Mouse (Mus musculus) kidney, postnatal 36 days (tissue): ENCODE measurements around the gene 4933402J07Rik.

Source experiments
- DNase-seq, 2 experiments: peaks; one replicate each; pipeline ENCODE4 v3.0.0; 2021 to 2022; ENCODE audit warnings: mixed read lengths in 2 of 2

Gene 4933402J07Rik

GRCm38 (mm10) chr8:87563553-87563952 is at the start of gene 4933402J07Rik:
4933402J07Rik (plus strand) TSS chr8:87563853.
- no peak for DNase-seq

DNA sequence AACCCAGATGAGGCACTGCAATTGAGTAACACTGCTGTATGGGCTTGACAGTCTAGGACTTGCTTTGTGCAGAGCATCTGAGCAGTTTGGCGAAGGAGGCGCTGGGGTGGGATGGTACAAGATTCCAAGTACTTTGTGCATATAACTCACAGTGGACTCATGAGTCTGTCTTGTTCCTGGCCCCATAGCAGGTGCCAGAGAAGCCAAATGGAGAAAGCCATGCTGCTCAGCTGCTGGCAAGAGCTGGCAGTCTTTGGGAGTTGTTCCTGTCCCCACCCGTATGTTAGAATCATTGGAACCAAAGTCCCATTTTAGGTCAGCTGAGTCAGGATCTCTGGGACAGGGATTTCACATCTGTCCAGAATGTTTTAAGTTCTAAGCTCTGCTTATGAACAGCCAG is 46.5 kb upstream of the 4933402J07Rik start:
- no peak for DNase-seq

DNA sequence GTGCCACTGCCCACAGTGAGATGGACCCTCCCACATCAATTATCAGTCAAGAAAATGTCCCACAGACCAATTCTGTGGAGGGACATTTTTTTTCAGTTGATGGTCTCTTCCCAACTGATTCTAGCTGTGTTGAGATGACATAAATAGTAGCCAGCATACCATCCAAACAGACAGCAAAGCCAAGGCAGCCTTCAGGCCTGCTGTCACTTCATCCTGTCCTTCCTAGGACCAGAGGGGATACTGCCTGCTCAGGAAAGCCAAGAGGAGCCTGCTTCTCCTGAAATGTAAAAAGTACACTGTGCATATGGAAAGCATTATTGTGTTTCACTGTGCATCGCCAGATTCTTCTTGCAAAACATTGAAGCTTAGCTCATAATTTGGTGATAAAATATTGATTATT is 38.6 kb upstream of the 4933402J07Rik start:
- no peak for DNase-seq

GRCm38 (mm10) chr8:87531176-87531575 is 32.5 kb upstream of the 4933402J07Rik start:
- DNase-seq, result peak in 1 of 2 experiments; percentile 14

- DNase-seq, result no peak
Measured at GRCm38 (mm10) chr8:87533476-87533875, 30.2 kb upstream of the 4933402J07Rik start.

GRCm38 (mm10) chr8:87534846-87535245 is 28.8 kb upstream of the 4933402J07Rik start:
- DNase-seq, result no peak

DNA sequence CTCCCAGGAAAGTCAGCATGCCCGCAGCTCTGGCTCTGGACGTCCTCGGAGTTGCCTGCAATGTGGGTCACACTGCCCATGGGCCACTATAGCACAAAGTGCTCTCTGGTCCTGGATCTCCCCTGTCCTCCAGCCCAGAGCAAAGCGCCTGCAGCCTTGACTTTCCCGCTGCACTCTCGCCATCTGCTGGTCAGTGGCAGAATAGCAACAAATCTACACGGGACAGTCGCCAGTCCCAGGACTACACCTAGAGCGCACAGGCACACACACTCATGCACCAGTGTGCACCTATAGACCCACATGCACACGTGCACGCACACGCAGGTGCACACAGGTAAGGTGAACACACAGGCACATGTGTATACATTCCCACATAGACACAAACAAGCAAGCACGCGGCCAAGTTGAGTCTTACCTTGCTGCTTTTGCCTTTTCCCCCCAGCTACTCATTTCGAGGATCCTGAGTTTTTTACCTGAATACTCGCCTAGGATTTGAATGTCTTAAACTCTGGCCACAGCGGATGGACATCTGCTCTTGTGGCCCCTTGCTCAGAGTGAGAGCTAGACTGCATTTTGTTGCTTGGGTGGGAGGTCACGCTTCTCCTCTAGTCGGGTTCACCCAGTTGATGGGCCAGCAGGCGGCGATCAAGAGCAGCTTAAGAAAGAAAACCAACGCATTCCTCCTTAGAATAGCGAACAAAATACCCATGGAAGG is 26.9 kb upstream of the 4933402J07Rik start:
- DNase-seq, result peak; percentile 71 to 91

GRCm38 (mm10) chr8:87539829-87540394 is 23.7 kb upstream of the 4933402J07Rik start:
- DNase-seq, result no peak

- no peak for DNase-seq
Measured at GRCm38 (mm10) chr8:87549881-87550280, 13.8 kb upstream of the 4933402J07Rik start.

- no peak for DNase-seq
Measured at GRCm38 (mm10) chr8:87552801-87553200, 10.9 kb upstream of the 4933402J07Rik start.

DNA sequence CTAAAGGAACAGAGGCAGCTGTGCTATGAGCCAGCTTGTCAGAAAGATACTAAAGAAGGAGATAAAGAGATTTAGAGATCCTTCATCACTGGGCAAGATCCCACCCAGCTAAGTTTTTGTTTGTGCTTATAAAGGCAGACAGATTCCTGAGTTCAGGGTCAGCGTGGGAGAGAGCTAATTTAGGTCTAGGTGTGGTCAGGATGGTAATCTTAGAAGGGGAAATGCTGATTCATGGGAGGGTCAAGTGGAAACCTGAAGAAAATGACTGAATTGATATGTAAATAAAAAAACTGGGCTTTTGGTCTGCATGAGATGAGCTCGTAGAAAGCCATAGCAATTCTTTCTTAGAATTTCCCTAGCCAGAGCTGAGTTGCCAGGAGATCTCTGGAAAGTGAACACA is 2.9 kb upstream of the 4933402J07Rik start:
- DNase-seq, result no peak

DNA sequence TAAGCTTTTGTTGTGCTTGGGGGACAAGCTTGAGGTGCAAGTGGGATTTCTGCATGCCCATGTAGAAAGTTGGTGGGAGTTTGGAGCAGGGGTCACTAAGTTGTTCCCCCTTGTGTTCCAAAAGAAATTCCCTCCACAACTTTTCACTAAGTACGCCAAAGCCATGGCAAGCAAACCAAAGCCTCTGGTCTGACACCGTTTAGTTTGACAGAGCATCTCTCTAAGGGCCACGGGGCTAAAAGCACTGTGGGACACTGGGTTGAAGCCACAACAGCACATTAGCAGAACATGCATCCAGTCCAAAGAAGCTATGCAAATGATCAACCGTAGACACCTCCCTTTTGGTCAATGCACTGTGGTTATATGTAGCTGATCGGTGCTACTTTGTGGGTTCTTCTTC is 5.5 kb downstream of the 4933402J07Rik start:
- no peak for DNase-seq

- DNase-seq, result peak; percentile 14 to 35
Measured at GRCm38 (mm10) chr8:87569706-87570563, 6.3 kb downstream of the 4933402J07Rik start.

GRCm38 (mm10) chr8:87570564-87570855 is 6.9 kb downstream of the 4933402J07Rik start:
- DNase-seq, result peak in 1 of 2 experiments; percentile 0

DNA sequence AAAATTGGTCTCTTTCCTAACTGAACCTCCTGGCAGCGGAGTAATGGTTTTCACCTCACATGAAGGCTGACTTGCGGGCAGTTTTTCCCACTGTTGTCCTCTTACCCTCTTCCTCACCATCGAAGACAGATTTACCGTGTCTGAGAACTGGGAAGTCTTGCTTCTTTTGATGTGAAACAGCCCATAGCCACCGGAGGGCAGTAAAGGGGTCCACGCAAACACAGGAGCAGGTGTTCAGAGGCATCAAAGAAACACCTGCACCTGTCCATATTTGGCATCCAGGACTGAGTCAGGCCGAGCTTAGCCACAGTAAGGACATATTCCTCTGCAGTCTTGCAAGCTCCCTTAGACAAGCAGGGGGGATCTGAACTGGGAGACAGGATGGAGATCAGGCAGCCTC is 7.2 kb downstream of the 4933402J07Rik start:
- DNase-seq, result peak in 1 of 2 experiments; percentile 17

- peak; percentile 56 to 79 for DNase-seq
Measured at GRCm38 (mm10) chr8:87594272-87594671, 30.6 kb downstream of the 4933402J07Rik start.

DNA sequence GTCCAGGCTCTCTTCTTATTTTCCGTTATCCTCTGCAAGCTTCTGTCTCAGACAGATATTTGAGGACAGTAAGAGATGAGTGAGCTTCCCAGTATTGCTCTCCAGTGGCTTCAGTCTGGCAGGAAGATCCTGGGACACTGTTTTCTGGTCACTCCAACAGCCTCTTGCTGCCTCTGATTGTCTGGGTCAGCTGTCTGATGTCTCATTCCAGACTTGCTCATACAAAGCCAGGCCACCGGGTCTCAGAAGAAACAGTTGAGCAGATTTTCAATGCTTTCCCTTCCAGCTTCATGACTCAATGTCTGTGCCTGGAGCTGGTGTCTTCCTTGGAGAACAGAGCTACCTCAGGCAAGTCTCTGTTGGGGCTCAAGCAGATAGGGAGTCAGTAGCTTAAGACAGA is 39.1 kb downstream of the 4933402J07Rik start:
- DNase-seq, result no peak

DNA sequence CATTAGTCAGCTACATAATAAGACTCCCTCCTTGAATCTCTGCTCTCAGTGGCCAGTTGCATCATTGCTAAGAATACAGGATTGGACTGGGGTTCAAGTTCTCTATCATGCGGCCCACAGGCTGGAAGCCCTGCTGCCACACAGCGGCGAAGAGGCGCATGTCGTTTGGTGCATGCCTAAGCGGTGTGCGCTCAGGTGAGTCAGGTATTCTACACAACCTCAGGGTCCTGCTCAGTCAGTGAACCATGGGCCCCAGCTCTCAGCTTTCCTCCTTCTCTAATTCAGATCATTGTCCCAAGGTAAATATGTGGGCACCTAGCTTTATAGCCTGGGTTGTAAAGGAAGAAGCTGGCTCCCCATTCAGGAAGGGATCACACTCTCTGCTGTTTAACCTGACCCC is 45.5 kb downstream of the 4933402J07Rik start:
- no peak for DNase-seq

DNA sequence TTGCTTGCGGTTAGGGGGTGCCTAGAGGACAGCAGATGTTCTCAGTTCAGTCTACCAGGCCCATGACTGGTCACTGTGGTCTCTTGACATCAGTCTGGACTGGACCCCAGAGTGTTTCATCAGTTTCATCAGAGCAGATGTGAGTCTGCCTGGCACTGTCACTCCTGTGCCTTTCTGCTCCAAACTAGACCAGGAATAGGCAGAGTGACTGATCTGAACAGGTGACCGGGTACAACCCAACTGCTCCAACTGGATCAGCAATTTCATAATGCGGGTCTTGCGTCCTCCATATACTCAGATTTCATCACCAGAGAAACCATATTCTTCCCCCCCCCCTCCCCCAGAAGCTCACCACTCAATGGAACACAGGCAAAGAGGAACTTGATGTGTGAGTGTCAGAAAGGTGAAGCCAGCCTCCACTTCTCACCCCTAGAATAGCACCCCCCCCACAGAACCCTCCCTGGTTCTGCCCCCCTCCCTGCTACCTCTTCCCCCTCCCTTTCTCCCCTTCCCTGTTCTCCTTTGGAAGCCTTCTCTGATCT is 46.1 kb downstream of the 4933402J07Rik start:
- DNase-seq, result no peak

GRCm38 (mm10) chr8:87613701-87614100 is 50.0 kb downstream of the 4933402J07Rik start:
- no peak for DNase-seq

DNA sequence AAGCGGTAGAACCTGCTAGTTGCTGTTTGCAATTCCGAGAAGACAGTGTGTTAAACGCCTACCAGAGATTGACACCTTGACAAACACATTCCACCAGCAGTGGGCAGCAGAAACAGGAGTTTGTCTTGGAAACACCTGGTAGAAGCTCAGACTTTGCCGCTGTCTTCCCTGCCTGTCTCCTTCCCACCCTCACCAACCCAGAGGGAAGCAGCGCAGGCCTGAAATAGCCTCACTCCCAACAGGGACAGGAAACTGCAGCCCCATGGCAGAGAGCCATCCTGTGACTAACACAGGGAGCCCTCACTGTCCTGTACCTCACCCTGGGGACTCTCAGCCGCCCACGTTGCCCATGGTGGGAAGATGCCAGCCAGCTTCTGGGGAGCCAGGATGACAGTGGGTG is 55.5 kb downstream of the 4933402J07Rik start:
- peak; percentile 12 to 16 for DNase-seq

DNA sequence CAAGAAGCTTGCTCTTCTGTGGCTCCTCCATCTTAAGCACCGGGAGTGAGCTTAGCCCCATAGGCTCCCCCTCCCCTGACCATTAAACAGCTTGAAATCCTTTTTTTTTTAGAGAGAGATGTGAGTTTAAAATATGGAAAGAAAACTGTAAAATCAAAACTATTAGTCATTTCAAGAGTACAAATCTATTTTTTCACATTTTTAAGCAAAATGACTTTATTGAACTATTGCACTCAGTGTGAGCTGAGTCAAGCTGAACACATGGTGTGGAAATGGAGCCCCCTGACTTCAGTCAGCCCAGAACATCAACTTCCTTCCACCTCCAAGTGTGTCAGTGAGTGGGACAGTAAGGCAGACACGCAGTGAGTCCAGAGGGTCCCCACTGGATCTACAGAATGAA is 55.9 kb downstream of the 4933402J07Rik start:
- DNase-seq, result no peak

- no peak for DNase-seq
Measured at GRCm38 (mm10) chr8:87620225-87620624, 56.6 kb downstream of the 4933402J07Rik start.

GRCm38 (mm10) chr8:87621181-87621580 is 57.5 kb downstream of the 4933402J07Rik start:
- no peak for DNase-seq
